Mouse (Mus musculus) liver, embryonic 14.5 days (tissue): ENCODE measurements around the gene Palmd.

Experiments used
- CTCF ChIP-seq: IDR thresholded peaks from 2 replicates; pipeline ENCODE4 v1.5.1; 2016; ENCODE audit warnings: antibody characterized with exemption, low read depth, control low read depth
- EP300 ChIP-seq: IDR thresholded peaks from 2 replicates; pipeline ENCODE4 v1.6.1; 2016; ENCODE audit warnings: antibody characterized with exemption, low read depth

DNA sequence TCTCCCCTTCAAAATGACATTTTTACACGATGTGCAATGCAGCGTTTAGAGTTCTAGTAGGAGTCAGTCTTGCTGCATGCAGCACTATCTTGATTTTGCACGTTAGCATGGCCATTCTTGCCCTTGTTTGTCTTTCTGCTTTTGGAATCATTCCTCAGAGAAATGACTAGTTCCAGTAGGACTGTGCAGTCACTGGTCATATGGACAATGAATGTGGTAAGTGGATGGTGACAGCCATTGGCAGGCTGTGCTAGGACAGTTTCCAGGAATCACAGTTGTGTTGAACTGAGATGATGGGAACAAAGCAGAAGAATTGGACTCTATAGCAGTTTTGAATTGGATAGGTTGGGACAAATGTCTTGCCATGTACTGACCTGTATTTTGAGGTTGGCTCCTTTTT is 53.9 kb downstream of the Palmd start:
- TF ChIP-seq EP300, result no peak
- TF ChIP-seq CTCF, result no peak
